Mouse (Mus musculus) mature B cell (primary cell): ENCODE results near the gene Psmc3.
"Not testable (repeated sequence)": the region's sequence is repeated elsewhere in the genome, so short reads cannot be mapped to it uniquely, and the experiment has no call there.

Experiments used
- in situ Hi-C: fragments of 300-500 bp; cut with MboI; formaldehyde crosslinking; loops from 2 replicates; pipeline ENCODE4 v1.14.3; 2019

The Psmc3 gene

GRCm38 (mm10) chr2:91081775-91082695 is 28.2 kb downstream of the Psmc3 start, which contains the start of gene Spi1:
Spi1 (plus strand) TSS chr2:91082390.
- in situ Hi-C loops: no loop called here

DNA sequence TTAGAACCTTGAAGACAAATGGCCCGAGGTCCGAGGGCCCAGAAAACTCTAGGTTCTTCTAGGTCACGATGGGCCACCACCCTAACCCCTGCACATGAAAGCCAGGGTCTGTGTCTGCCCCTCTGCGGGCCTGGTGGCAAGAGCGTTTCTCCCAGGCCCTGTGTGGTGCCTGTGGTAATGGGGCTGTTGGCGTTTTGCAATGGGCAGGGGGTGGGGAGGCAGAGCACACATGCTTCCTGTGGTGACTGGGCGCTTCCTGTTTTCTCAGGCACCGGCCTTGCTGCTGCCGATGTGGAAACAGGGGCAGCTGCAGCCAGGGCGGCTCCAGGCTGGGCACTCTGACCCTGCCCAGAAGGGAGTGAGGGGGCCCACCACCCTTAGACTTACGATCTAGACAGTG is 29.0 kb downstream of the Psmc3 start:
- in situ Hi-C loops: no loop called here

- in situ Hi-C loops: no loop called here
These were observed 29.6 kb downstream of the Psmc3 start for GRCm38 (mm10) chr2:91083366-91083940.

GRCm38 (mm10) chr2:91084179-91084820 is 30.5 kb downstream of the Psmc3 start:
- in situ Hi-C loops: no loop called here

DNA sequence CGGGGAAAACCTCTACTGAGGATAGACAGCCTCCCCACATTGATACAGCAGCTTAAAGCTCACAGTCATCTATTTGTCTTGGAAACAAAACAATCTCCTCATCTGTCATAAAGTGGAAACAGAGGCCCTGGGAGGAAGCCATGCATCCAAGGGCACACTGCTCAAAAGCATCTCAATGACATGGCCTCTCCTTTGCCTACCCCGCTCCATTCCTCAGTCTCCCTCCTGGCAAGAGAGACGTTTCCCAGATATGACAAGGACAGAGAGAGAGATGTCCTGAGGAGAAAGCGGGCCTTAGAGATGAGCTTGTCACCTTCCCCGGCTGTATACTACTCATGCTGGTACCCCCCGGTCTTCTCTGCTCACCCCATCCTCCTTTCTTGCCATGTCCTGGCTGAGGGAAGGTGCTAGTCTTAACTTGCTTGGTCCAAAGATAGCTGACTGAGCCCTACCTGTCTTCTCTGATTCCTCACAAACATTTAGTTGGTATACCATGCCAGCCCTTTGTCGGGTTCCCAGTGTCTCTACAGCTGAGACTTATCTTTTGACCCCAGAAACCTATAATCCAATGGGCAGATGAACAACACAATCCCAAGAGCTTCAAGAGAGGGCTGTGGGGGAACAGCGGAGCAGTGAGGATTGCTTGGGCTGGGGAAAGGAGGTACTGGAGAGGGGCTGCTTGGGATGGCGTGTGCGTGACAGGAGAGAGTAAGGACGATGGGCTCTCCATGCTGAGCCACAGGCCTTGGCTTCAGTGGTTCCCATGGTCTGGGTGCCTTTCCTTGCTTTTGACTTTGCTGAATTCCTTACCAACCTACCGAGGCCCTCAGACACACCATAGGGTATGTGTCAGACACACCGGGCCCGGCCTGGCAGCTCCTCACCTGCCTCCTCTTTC is 31.9 kb downstream of the Psmc3 start:
- in situ Hi-C loops: no loop called here

DNA sequence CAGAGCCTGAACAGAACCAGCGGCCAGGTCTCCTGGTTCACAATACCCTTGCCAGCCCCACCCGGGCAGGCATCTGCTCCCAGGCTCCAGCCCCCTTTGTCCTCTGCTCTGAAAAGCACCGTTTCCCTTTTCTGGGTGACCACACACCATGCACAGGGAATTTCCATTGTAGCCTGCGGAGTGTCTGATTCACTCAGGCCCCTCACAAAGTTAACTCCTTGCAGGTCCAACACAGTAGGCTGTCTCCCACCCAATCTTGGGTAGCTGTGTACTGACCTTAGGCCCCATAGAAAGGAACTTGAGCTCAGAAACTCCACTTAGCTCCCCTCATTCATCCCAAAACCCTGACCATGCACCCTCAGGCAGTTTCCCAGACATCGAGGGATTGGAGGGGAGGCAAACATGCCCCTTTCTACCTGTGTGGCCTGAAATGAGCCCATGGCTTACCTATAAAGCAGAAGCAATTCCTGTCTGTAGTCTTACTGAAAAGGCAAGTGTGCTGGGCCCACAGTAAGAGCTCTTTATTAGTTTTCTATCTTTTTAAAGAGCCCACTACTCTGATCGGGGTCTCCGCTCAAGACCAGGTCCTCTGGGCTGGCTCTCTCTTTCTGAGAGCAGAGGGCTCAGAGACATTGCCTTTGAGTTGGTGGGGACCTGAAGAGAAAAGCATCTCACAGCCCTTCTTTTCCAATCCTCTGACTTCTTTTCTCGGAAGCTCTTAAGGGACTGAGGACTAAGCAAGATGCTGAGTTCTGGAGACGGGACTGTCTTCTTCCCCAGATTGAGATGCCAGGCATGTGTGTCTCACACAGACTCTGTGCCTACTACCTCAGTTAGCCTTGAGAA is 32.8 kb downstream of the Psmc3 start:
- in situ Hi-C loops: no loop called here

DNA sequence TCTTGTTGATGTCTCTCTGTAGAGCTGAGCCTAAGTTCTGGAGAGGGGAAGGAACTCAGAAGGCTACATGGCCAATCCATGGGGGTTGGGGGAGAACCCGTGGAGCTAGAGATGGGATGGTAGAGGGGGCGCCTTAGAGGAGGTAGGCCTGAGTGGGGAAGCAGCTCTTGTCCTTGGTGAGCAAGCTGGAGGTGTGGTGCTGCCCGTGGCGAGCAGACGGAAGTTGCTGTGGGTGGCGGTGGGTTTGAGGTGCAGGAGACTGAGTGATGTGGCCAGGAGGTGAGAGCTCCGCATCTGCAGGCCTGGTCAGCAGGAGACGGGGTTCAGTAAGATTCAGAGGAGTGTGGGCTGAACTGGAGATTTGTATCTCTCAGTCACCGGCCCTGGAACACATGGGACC is 33.6 kb downstream of the Psmc3 start:
- in situ Hi-C loops: no loop called here

DNA sequence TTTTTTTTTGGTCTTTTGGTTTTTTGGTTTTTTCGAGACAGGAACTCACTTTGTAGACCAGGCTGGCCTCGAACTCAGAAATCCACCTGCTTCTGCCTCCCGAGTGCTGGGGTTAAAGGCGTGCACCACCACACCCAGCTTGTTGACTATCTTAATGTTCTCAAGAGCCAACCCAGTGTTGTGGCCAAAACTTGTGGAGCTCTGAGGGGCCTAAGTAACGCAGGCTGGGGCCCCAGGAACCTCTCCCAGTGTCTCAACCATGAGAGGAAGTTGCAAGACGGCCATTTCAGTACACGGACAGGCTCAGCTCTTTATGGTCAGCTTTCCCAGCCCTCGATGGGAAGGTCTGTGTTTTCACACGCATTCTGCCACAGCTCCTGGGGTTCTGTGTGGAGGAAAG is 35.2 kb downstream of the Psmc3 start:
- in situ Hi-C loops: no loop called here

GRCm38 (mm10) chr2:91090208-91090607 is 36.4 kb downstream of the Psmc3 start:
- in situ Hi-C loops: no loop called here

DNA sequence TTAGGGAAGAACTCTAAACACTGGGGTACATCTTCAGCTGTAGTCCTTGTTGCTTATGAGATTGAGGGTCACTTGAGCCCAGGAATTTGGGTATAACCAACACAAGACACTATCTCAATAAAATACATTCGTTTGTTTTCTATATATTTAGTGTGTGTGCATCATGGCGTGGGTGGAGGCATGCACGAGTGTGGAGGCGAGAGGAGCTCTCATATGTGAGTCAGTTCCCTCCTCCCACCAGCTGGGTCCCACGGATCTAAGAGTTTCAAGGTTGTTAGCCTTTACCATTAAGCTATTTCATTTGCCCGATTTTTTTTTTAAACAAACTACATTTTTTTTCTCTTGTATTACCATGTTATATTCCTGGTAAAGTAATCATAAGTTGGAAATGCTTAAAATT is 37.0 kb downstream of the Psmc3 start:
- in situ Hi-C loops: no loop called here

DNA sequence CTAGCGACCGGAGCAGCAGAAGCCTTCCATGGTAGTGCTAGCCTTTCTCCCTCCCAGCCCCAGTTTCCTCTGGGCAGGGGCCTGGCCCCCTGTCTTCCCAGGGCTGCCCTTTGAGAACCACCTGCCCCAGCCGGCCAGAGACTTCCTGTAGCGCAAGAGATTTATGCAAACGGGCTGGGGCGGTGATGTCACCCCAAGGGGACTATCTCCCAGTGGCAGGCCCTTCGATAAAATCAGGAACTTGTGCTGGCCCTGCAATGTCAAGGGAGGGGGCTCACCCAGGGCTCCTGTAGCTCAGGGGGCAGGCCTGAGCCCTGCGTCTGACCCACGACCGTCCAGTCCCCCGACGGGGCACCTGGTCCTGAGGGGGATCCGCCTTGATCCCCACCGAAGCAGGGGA is 42.7 kb downstream of the Psmc3 start:
- in situ Hi-C loops: no loop called here

GRCm38 (mm10) chr2:91097015-91097414 is 43.2 kb downstream of the Psmc3 start:
- in situ Hi-C loops: no loop called here

DNA sequence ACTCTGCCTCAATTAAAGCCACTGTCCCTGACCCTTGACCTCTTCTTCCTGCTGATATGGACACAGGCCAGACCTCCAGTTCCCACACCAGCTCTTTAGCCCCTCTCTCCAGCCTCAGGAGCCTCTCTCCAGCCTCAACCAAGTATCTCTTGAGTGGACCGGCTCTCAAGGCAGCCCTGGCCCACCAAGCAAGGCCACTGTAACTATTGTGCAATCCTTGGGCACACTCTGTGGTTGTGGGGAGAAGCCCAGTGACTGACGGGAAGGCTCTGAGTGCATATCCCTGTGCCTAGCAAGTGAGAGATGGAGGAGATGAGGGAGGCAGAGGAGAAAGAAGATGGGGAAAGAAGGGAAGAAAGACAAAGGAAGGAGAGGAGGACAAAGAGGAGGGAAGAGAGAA is 44.3 kb downstream of the Psmc3 start:
- in situ Hi-C loops: no loop called here

DNA sequence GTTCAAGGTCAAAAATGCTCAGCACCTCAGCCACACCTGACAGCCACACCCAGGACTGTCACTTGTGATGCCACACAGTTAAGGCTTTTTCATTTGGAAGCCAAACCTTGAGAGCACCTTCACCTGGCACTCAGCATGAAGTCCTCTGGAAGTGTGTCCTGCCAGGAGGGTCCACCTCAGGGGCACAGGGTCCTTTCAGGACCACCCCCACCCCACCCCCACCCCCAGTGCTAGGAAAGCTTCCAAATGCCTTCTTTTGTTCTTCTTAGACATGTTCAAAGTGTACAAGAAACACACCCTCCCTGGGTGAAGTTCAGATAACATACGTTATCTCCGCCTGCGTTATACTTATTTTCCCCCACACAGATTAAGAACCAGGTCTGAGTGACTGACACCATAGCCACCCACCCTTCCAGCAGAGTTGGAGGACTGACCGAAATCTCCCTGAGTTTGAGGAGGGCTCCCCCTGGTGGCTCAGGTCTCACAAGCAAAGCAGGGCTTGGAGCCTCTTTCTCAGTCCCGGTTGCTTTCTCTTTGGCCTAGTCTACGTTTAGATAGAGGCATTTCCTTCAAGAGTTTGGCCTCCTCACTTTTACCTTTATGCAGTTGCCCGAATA is 47.4 kb downstream of the Psmc3 start:
- in situ Hi-C loops: no loop called here

- in situ Hi-C loops: loop anchor here (5.0 kb wide), 1 partner anchor 36 kb away; the partner anchor contains the start of gene Slc39a13
These were observed 54.3 kb downstream of the Psmc3 start for GRCm38 (mm10) chr2:91108156-91108555.

DNA sequence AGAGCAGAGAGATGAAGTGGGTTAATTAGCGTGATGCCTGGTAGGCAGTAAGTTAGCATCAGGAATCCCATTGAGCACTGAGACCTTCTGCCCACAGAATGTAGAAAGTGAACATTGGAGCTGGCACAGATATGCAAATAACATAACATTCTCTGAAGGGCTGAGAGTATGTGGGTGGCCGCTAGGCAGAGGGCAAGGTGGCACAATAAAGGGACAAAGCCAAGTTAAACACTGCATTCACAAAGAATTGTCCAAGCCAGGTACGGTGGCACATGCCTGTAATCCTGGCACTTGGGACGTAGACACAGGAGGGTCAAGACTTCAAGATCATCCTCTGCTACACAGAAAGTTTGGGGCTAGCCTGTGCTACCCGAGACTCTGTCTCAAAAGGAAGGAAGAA is 55.4 kb downstream of the Psmc3 start:
- in situ Hi-C loops: loop anchor here (5.0 kb wide), 1 partner anchor 37 kb away; the partner anchor contains the start of gene Slc39a13

- in situ Hi-C loops: loop anchor here (5.0 kb wide), 1 partner anchor 38 kb away; the partner anchor contains the start of gene Slc39a13
These were observed 56.1 kb downstream of the Psmc3 start for GRCm38 (mm10) chr2:91109807-91110385.

DNA sequence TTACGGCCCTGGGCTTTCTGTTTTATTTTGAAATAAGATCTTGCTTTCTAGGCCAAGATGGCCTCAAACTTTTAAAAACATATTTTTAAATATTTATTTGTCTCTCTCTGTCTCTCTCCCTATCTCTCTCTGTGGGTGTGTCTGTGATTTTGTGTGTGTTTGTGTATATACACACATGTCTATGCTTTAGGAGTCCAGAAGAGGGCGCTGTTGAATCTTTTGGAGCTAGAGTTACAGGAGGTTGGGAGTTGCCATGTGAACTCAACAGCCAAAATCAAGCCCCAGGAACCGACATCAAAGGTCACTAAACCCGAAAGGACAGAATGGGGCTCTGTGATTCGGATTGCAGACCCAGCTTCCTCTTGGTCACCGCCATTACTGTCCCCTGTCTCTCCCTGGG is 56.6 kb downstream of the Psmc3 start:
- in situ Hi-C loops: no loop called here

GRCm38 (mm10) chr2:91111832-91112231 is 58.0 kb downstream of the Psmc3 start:
- in situ Hi-C loops: not testable (repeated sequence)

DNA sequence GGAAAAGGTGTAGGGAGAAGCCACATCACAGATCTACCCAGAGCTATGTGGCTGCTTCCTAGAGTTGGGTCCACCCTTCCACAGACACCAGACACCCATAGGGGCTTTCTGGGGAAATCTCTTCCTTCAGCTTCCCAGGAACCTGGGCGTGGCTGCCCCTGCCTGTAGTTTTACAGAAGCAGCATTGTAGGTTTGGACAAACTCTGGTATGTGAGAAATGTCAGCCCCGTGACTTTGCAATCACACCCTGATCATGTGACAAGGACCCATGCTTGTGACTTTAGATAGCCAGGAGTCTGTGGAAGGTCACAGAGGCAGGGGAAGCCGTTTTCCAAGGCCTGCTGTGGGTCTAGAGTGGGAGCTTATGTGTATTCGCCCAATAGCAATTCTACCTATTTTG is 58.7 kb downstream of the Psmc3 start:
- in situ Hi-C loops: no loop called here
